Mouse (Mus musculus): ENCODE data around the gene Cecr2.

GRCm38 (mm10) chr6:120683351-120683750 lies 17.2 kb downstream of the Cecr2 start:
- TF ChIP-seq CTCF (IDR thresholded peaks at IDR 0.05; ENCODE audit: low read depth) (no peak), EP300 (IDR thresholded peaks at IDR 0.05; ENCODE audit: low read depth) (no peak)
